Comparison of ENCODE assay signal across 28 mouse cellular contexts in the genomic region with DNA sequence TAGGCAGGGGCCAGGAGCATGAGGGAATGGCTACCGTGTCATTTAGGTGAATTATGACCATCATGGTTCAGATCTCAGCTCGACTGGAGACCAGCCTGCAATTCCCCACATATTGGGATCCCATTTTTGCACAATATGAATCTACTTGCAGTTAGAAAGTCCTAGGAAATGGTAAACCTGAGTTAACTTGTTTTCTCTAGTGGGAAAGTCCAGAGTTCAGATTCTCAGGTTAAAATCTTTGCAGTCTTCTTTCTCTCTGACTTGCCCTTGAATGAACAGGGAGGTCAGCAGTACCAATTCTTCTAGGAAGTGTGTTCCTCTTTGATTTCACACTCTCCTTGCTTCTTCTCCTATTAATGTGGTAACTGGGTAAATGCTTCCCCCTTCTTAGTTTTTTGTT.
"Had no signal": no experiment of that assay in that cellular context is flagged by ENCODE, and none has a peak within 500 bp of the region (broad histone marks: within the 10 kb centered on the region; RNA-seq: fewer than 3 reads in every experiment).

No protein-coding gene starts in this region.

- DNase-seq: cerebellum, adult 2 months; cerebellum, adult 8-10 months; cerebellum, adult 9-10 months; cerebellum, adult 9-11 months; cerebellum, postnatal 10 days; cerebellum, postnatal 14 days; cerebellum, postnatal 25 days; cerebellum, postnatal 36 days; embryo, embryonic 11 days; forebrain, postnatal 0 days; gastrocnemius, adult 2 months; gastrocnemius, postnatal 10 days; gastrocnemius, postnatal 14 days; gastrocnemius, postnatal 25 days; gastrocnemius, postnatal 36 days; heart, adult 11 months; heart, adult 18-20 months had no signal

- H3K9me3 ChIP-seq: embryonic facial prominence, embryonic 10.5 days; embryonic facial prominence, embryonic 12.5 days; embryonic facial prominence, embryonic 13.5 days; embryonic facial prominence, embryonic 15.5 days; forebrain, embryonic 10.5 days; forebrain, embryonic 12.5 days; forebrain, embryonic 13.5 days; forebrain, embryonic 15.5 days had no signal

- H3K4me1 ChIP-seq: embryonic facial prominence, embryonic 10.5 days; embryonic facial prominence, embryonic 12.5 days; embryonic facial prominence, embryonic 13.5 days; embryonic facial prominence, embryonic 15.5 days; forebrain, embryonic 10.5 days; forebrain, embryonic 12.5 days; forebrain, embryonic 13.5 days; forebrain, embryonic 15.5 days had no signal

- H3K27ac ChIP-seq: embryonic facial prominence, embryonic 10.5 days; embryonic facial prominence, embryonic 12.5 days; embryonic facial prominence, embryonic 13.5 days; embryonic facial prominence, embryonic 15.5 days; forebrain, embryonic 10.5 days; forebrain, embryonic 12.5 days; forebrain, embryonic 13.5 days; forebrain, embryonic 15.5 days; gastrocnemius, adult 2 months had no signal

- H3K9ac ChIP-seq: embryonic facial prominence, embryonic 12.5 days; embryonic facial prominence, embryonic 13.5 days; embryonic facial prominence, embryonic 15.5 days; forebrain, embryonic 12.5 days; forebrain, embryonic 13.5 days; forebrain, embryonic 15.5 days; forebrain, postnatal 0 days had no signal

- H3K4me3 ChIP-seq: embryonic facial prominence, embryonic 10.5 days; embryonic facial prominence, embryonic 12.5 days; embryonic facial prominence, embryonic 13.5 days; embryonic facial prominence, embryonic 15.5 days; erythroblast, embryonic 14.5 days; forebrain, embryonic 10.5 days; forebrain, embryonic 12.5 days; forebrain, embryonic 13.5 days; forebrain, embryonic 15.5 days; gastrocnemius, adult 2 months had no signal

- ATAC-seq: forebrain, embryonic 13.5 days; forebrain, embryonic 14.5 days; forebrain, embryonic 15.5 days; forebrain, embryonic 16.5 days; forebrain, postnatal 0 days had no signal

- H3K27me3 ChIP-seq: embryonic facial prominence, embryonic 12.5 days; embryonic facial prominence, embryonic 13.5 days; embryonic facial prominence, embryonic 15.5 days; forebrain, embryonic 12.5 days; forebrain, embryonic 13.5 days; forebrain, embryonic 15.5 days had no signal

- H3K36me3 ChIP-seq: embryonic facial prominence, embryonic 10.5 days; embryonic facial prominence, embryonic 12.5 days; embryonic facial prominence, embryonic 13.5 days; embryonic facial prominence, embryonic 15.5 days; forebrain, embryonic 10.5 days; forebrain, embryonic 12.5 days; forebrain, embryonic 15.5 days had no signal

- H3K4me2 ChIP-seq: embryonic facial prominence, embryonic 12.5 days; embryonic facial prominence, embryonic 13.5 days; embryonic facial prominence, embryonic 15.5 days; forebrain, embryonic 12.5 days; forebrain, embryonic 13.5 days; forebrain, embryonic 15.5 days had no signal
